In the genomic region with DNA sequence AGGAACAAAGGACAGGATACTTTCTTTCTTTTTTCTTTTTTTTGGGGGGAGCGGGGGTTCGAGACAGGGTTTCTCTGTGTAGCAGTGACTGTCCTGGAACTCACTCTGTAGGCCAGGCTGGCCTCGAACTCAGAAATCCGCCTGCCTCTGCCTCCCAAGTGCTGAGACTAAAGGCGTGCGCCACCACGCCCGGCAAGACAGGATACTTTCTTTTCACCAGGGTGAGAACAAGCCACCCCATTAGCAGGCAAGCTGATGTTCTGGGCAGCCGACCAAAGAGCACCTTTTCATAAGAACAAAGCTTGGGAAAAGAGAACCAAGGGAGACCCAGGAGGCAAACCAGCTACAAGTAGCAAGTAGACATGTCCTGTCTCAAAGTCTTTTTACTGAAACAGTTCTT, we compare ENCODE assay signal across 35 mouse cellular contexts. TPM values are rescaled to one million over a fixed set of nuclear protein-coding genes. Genes with fewer than 3 reads are reported as not detected.
A peak's percentile ranks its signal among the peaks of the same experiment; 100 is the strongest.
DNase-seq lines count a peak whose midpoint lies in the region; ATAC-seq and TF ChIP-seq lines count a peak whose summit lies in the region.
"Had no signal": no experiment of that assay in that cellular context is flagged by ENCODE, and none has a peak within 500 bp of the region (broad histone marks: within the 10 kb centered on the region; RNA-seq: fewer than 3 reads in every experiment).

No protein-coding gene starts in this region.

- no peaks in the 10 kb centered on the region for H3K36me3 ChIP-seq in liver, postnatal 0 days (replicated peaks; ENCODE audit: insufficient read depth, low read length)
- H3K36me3 ChIP-seq in MEL (ENCODE audit: control insufficient read depth in 1 of 2, insufficient read depth in 2 of 2, low read length in 2 of 2): no peaks in the 10 kb centered on the region
- H3K36me3 ChIP-seq in splenic B cell, adult 2 months (ENCODE audit: control insufficient read depth, insufficient read depth, low read length, poor library complexity, severe bottlenecking): peaks cover 9% of the 10 kb centered on the region
- no peaks in the 10 kb centered on the region for H3K36me3 ChIP-seq in neural tube, embryonic 15.5 days
- H3K36me3 ChIP-seq: forebrain, embryonic 10.5 days; heart, embryonic 10.5 days; heart, embryonic 13.5 days had no signal

- no peaks in the 10 kb centered on the region for H3K79me2 ChIP-seq in MEL (ENCODE audit: control insufficient read depth, insufficient read depth, low read length, poor library complexity)

- TF ChIP-seq RAD21 in MEL (IDR thresholded peaks at IDR 0.05; ENCODE audit: low read depth, low read length): no peak

- TF ChIP-seq POLR2A in MEL (IDR thresholded peaks at IDR 0.05; ENCODE audit: control insufficient read depth in 1 of 2, insufficient read depth in 1 of 2, low read depth in 1 of 2, low read length in 2 of 2, poor library complexity in 1 of 2): no peak

- no peak for ATAC-seq in liver, postnatal 0 days
- ATAC-seq in neural tube, embryonic 15.5 days (ENCODE audit: low FRiP score): no peak
- ATAC-seq: CD4-positive, CD25-positive, alpha-beta regulatory T cell, adult 4 months; forebrain, embryonic 13.5 days; forebrain, embryonic 16.5 days; hindbrain, postnatal 0 days; Patski had no signal

- DNase-seq in liver, postnatal 0 days: no peak
- DNase-seq in liver (no peak), A20 (ENCODE audit: low read depth, low spot score) (peak; percentile 65), MEL (ENCODE audit: low read depth, low spot score) (no peak)
- DNase-seq in splenic B cell, adult 2 months (ENCODE audit: low read depth, low spot score): peak; percentile 33
- DNase-seq in retina, embryonic 14.5 days (ENCODE audit: low spot score): no peak
- DNase-seq: adrenal gland, postnatal 10 days; adrenal gland, postnatal 36 days; cerebellum, adult 11-12 months; cerebellum, adult 8-10 months; cerebellum, postnatal 14 days; gastrocnemius, postnatal 10 days; gastrocnemius, postnatal 36 days; heart, adult 2 months; heart, postnatal 14 days; heart, postnatal 4 days had no signal

- H3K4me3 ChIP-seq in liver, postnatal 0 days (ENCODE audit: low read depth, low read length): no peak overlapping the region
- H3K4me3 ChIP-seq in MEL (ENCODE audit: control insufficient read depth in 1 of 2, insufficient read depth in 1 of 2, low read depth in 2 of 2, low read length in 2 of 2): no peak overlapping the region
- no peak overlapping the region for H3K4me3 ChIP-seq in neural tube, embryonic 15.5 days (replicated peaks)
- H3K4me3 ChIP-seq: forebrain, embryonic 10.5 days; forebrain, embryonic 13.5 days; heart, adult 2 months; heart, embryonic 10.5 days; heart, embryonic 13.5 days had no signal

- H3K27me3 ChIP-seq in liver, postnatal 0 days (ENCODE audit: insufficient read depth, low read length): no peaks in the 10 kb centered on the region
- H3K27me3 ChIP-seq in MEL (ENCODE audit: control insufficient read depth in 1 of 2, insufficient read depth in 2 of 2, low read length in 2 of 2): peaks cover 5 to 13% of the 10 kb centered on the region in 2 experiments; a peak in 3 of 4 replicates
- no peaks in the 10 kb centered on the region for H3K27me3 ChIP-seq in splenic B cell, adult 2 months (ENCODE audit: control insufficient read depth, insufficient read depth, low read length, poor library complexity, severe bottlenecking)
- no peaks in the 10 kb centered on the region for H3K27me3 ChIP-seq in neural tube, embryonic 15.5 days (replicated peaks)
- H3K27me3 ChIP-seq: forebrain, embryonic 13.5 days; heart, embryonic 13.5 days; Patski had no signal

- 76% methylated on average over 9 of the region's 9 CpGs for WGBS in liver, postnatal 0 days (ENCODE audit: insufficient replicate concordance)
- 88% methylated on average over 9 of the region's 9 CpGs for WGBS in neural tube, embryonic 15.5 days

- H3K4me1 ChIP-seq in liver, postnatal 0 days (ENCODE audit: insufficient read depth): peaks cover 7% of the 10 kb centered on the region
- no peaks in the 10 kb centered on the region for H3K4me1 ChIP-seq in MEL (ENCODE audit: control insufficient read depth in 1 of 2, insufficient read depth in 2 of 2, low read length in 2 of 2)
- H3K4me1 ChIP-seq in neural tube, embryonic 15.5 days: no peaks in the 10 kb centered on the region
- H3K4me1 ChIP-seq: forebrain, embryonic 13.5 days; heart, embryonic 13.5 days had no signal

- TF ChIP-seq EP300 in liver, postnatal 0 days (IDR thresholded peaks at IDR 0.05; ENCODE audit: low read depth): no peak
- no peak for TF ChIP-seq EP300 in MEL (IDR thresholded peaks at IDR 0.05; ENCODE audit: low read depth in 1 of 2, low read length in 2 of 2)

- TF ChIP-seq CTCF in liver, postnatal 0 days (IDR thresholded peaks at IDR 0.05; ENCODE audit: low read depth): no peak
- TF ChIP-seq CTCF in MEL (IDR thresholded peaks at IDR 0.05 in 2 of 3, conservative IDR thresholded peaks at IDR 0.05 in 1 of 3; ENCODE audit: control insufficient read depth in 1 of 3, insufficient read depth in 1 of 3, low read depth in 2 of 3, low read length in 3 of 3, poor library complexity in 1 of 3, severe bottlenecking in 1 of 3): no peak

- H3K9me3 ChIP-seq in liver, postnatal 0 days (ENCODE audit: low read length): no peaks in the 10 kb centered on the region
- no peaks in the 10 kb centered on the region for H3K9me3 ChIP-seq in MEL (replicated peaks; ENCODE audit: insufficient read depth, low read length)
- no peaks in the 10 kb centered on the region for H3K9me3 ChIP-seq in neural tube, embryonic 15.5 days (replicated peaks)
- H3K9me3 ChIP-seq: forebrain, embryonic 10.5 days; forebrain, embryonic 13.5 days; heart, embryonic 10.5 days; heart, embryonic 13.5 days had no signal

- no peak overlapping the region for H3K9ac ChIP-seq in liver, postnatal 0 days (replicated peaks)
- H3K9ac ChIP-seq in MEL (ENCODE audit: control insufficient read depth, low read depth, low read length, poor library complexity, severe bottlenecking): no peak overlapping the region
- H3K9ac ChIP-seq in neural tube, embryonic 15.5 days (replicated peaks): no peak overlapping the region
- H3K9ac ChIP-seq: forebrain, embryonic 13.5 days; heart, embryonic 13.5 days; hindbrain, embryonic 14.5 days had no signal

- H3K4me2 ChIP-seq in liver, postnatal 0 days (ENCODE audit: low read depth, low read length): no peak overlapping the region
- no peak overlapping the region for H3K4me2 ChIP-seq in neural tube, embryonic 15.5 days
- H3K4me2 ChIP-seq: forebrain, embryonic 13.5 days; heart, embryonic 13.5 days; hindbrain, embryonic 14.5 days had no signal

- H3K27ac ChIP-seq in liver, postnatal 0 days (ENCODE audit: low read depth): peak overlapping the region; percentile 55; the same call in 1 of the 2 replicates
- no peak overlapping the region for H3K27ac ChIP-seq in MEL (ENCODE audit: control insufficient read depth, low read depth, low read length)
- no peak overlapping the region for H3K27ac ChIP-seq in neural tube, embryonic 15.5 days (replicated peaks)
- H3K27ac ChIP-seq: forebrain, embryonic 10.5 days; forebrain, embryonic 13.5 days; heart, adult 2 months; heart, embryonic 10.5 days; heart, embryonic 13.5 days; hindbrain, embryonic 14.5 days; hindbrain, postnatal 0 days had no signal

TF ChIP-seq in MEL, 35 proteins besides CTCF, POLR2A, EP300 and RAD21:
- TF ChIP-seq ELF1 (IDR thresholded peaks at IDR 0.05; ENCODE audit: low read depth, low read length): no peak
- peak; percentile 75 for TF ChIP-seq TBP (IDR thresholded peaks at IDR 0.05; ENCODE audit: low read depth, low read length)

RNA-seq across cellular contexts. Expression of a gene that starts 5.1 kb away (rescaled TPM):
- polyA plus RNA-seq in liver, postnatal 0 days (2015; fragmentation: Nextera tagmentation; extraction: Ambion mirVana): 0.13 and 0.21 TPM in 2 replicates
- not detected in 2 replicates for total RNA-seq in MEL (2012; rRNA removed)
- under 1 TPM in 1 of 2 experiments, not detected in 1; 0.08 TPM for polyA plus RNA-seq in MEL (2012; ENCODE audit: insufficient read depth in 1 of 2, insufficient read length in 2 of 2, low read depth in 1 of 2, low replicate concordance in 2 of 2, missing spikeins in 1 of 2)
- polyA plus RNA-seq in neural tube, embryonic 15.5 days (2015; fragmentation: Nextera tagmentation; extraction: Ambion mirVana): not detected in 2 replicates
- total RNA-seq: adrenal gland, adult 18-20 months; adrenal gland, postnatal 10 days; adrenal gland, postnatal 36 days; ES-E14; gastrocnemius, adult 18-20 months; gastrocnemius, postnatal 10 days; gastrocnemius, postnatal 36 days; granulocyte monocyte progenitor cell, adult 5-6 weeks; heart, adult 2 months; heart, postnatal 14 days; heart, postnatal 4 days; hindbrain, postnatal 0 days had no signal
- polyA plus RNA-seq: C2C12; CD4-positive, CD25-positive, alpha-beta regulatory T cell, adult 4 months; embryonic facial prominence, embryonic 11.5 days; embryonic facial prominence, embryonic 14.5 days; forebrain, embryonic 10.5 days; forebrain, embryonic 13.5 days; forebrain, embryonic 16.5 days; heart, adult 2 months; heart, embryonic 10.5 days; heart, embryonic 13.5 days; heart, embryonic 16.5 days; hindbrain, embryonic 11.5 days; hindbrain, embryonic 14.5 days; hindbrain, postnatal 0 days; Patski had no signal

RNA-seq across cellular contexts. Expression of a gene that starts 7.8 kb away (rescaled TPM):
- polyA plus RNA-seq in liver, postnatal 0 days (2015; fragmentation: Nextera tagmentation; extraction: Ambion mirVana): 34.8 and 36.0 TPM in 2 replicates
- 0.36 and 0.54 TPM in 2 replicates for total RNA-seq in MEL (2012; rRNA removed)
- 1 to 10 TPM in 1 of 2 experiments, not detected in 1; 2.4 TPM for polyA plus RNA-seq in MEL (2012; ENCODE audit: insufficient read depth in 1 of 2, insufficient read length in 2 of 2, low read depth in 1 of 2, low replicate concordance in 2 of 2, missing spikeins in 1 of 2)
- 0.92 and 3.9 TPM in 2 replicates for polyA plus RNA-seq in neural tube, embryonic 15.5 days (2015; fragmentation: Nextera tagmentation; extraction: Ambion mirVana)
- polyA plus RNA-seq: C2C12 had no signal

RNA-seq across cellular contexts. Expression of a gene that starts 30.3 kb away (rescaled TPM):
- 0.07 and 0.09 TPM in 2 replicates for polyA plus RNA-seq in liver, postnatal 0 days (2015; fragmentation: Nextera tagmentation; extraction: Ambion mirVana)
- 4.3 and 4.6 TPM in 2 replicates for total RNA-seq in MEL (2012; rRNA removed)
- polyA plus RNA-seq in MEL (2012; ENCODE audit: insufficient read depth in 1 of 2, insufficient read length in 2 of 2, low read depth in 1 of 2, low replicate concordance in 2 of 2, missing spikeins in 1 of 2): 1 to 10 TPM in 1 of 2 experiments, not detected in 1; 8.9 TPM
- 0.15 and 0.29 TPM in 2 replicates for polyA plus RNA-seq in neural tube, embryonic 15.5 days (2015; fragmentation: Nextera tagmentation; extraction: Ambion mirVana)
- total RNA-seq: heart, adult 2 months; heart, postnatal 4 days had no signal

RNA-seq across cellular contexts. Expression of a gene that starts 34.0 kb away (rescaled TPM):
- polyA plus RNA-seq in liver, postnatal 0 days (2015; fragmentation: Nextera tagmentation; extraction: Ambion mirVana): 16.4 and 19.5 TPM in 2 replicates
- 116 and 131 TPM in 2 replicates for total RNA-seq in MEL (2012; rRNA removed)
- 100 to 1,000 TPM in 1 of 2 experiments, not detected in 1; 123 TPM for polyA plus RNA-seq in MEL (2012; ENCODE audit: insufficient read depth in 1 of 2, insufficient read length in 2 of 2, low read depth in 1 of 2, low replicate concordance in 2 of 2, missing spikeins in 1 of 2)
- polyA plus RNA-seq in neural tube, embryonic 15.5 days (2015; fragmentation: Nextera tagmentation; extraction: Ambion mirVana): 14.2 and 29.1 TPM in 2 replicates

RNA-seq across cellular contexts. Expression of a gene that starts 46.3 kb away (rescaled TPM):
- 0.04 and 0.06 TPM in 2 replicates for polyA plus RNA-seq in liver, postnatal 0 days (2015; fragmentation: Nextera tagmentation; extraction: Ambion mirVana)
- total RNA-seq in MEL (2012; rRNA removed): 0.15 and 0.16 TPM in 2 replicates
- polyA plus RNA-seq in MEL (2012; ENCODE audit: insufficient read depth in 1 of 2, insufficient read length in 2 of 2, low read depth in 1 of 2, low replicate concordance in 2 of 2, missing spikeins in 1 of 2): under 1 TPM in 1 of 2 experiments, not detected in 1; 0.04 TPM
- 0.08 and 0.18 TPM in 2 replicates for polyA plus RNA-seq in neural tube, embryonic 15.5 days (2015; fragmentation: Nextera tagmentation; extraction: Ambion mirVana)
- total RNA-seq: granulocyte monocyte progenitor cell, adult 5-6 weeks had no signal
- polyA plus RNA-seq: forebrain, embryonic 10.5 days; forebrain, embryonic 13.5 days; hindbrain, embryonic 14.5 days had no signal

Comparison
In these comparisons a context has a peak if more than half of its experiments do, and no peak if none do; other contexts are left out.
1. DNase-seq: peak in A20 (single experiment) and splenic B cell, adult 2 months (single experiment); none in liver, postnatal 0 days (single experiment), liver (single experiment), MEL (single experiment) and retina, embryonic 14.5 days (single experiment).